Mouse (Mus musculus): ENCODE measurements around the gene Kctd7. TPM values are rescaled to one million over a fixed set of nuclear protein-coding genes. Genes with fewer than 3 reads are reported as not detected.

Kctd7 gene
- polyA plus RNA-seq, 1 experiment from 2014 or later: 7.5 TPM

GRCm38 (mm10) chr5:130181740-130182540 lies 37.3 kb downstream of the Kctd7 start:
- Histone ChIP-seq H3K4me3 (replicated peaks) (no peak overlapping the region), H3K27me3 (no peaks in the 10 kb centered on the region), H3K9ac (no peak overlapping the region), H3K9me3 (no peaks in the 10 kb centered on the region), H3K36me3 (replicated peaks) (no peaks in the 10 kb centered on the region), H3K4me1 (peaks cover 1% of the 10 kb centered on the region; the same call in 1 of the 2 replicates), H3K27ac (no peak overlapping the region), H3K4me2 (no peak overlapping the region)
- no peak for ATAC-seq (ENCODE audit: low FRiP score)
- WGBS: 89% methylated on average over 6 of the region's 6 CpGs

GRCm38 (mm10) chr5:130182541-130182821 lies 37.8 kb downstream of the Kctd7 start:
- H3K4me2 ChIP-seq: no peak overlapping the region
- H3K27me3 ChIP-seq: no peaks in the 10 kb centered on the region
- no peaks in the 10 kb centered on the region for H3K9me3 ChIP-seq
- ATAC-seq (ENCODE audit: low FRiP score): no peak
- no peak overlapping the region for H3K9ac ChIP-seq
- WGBS: 89% methylated on average over 3 of the region's 3 CpGs
- H3K36me3 ChIP-seq (replicated peaks): no peaks in the 10 kb centered on the region
- no peak overlapping the region for H3K27ac ChIP-seq
- H3K4me3 ChIP-seq (replicated peaks): no peak overlapping the region
- peaks cover 2% of the 10 kb centered on the region; the same call in 1 of the 2 replicates for H3K4me1 ChIP-seq

- 93% methylated on average over 9 of the region's 9 CpGs for WGBS
- Histone ChIP-seq H3K36me3 (replicated peaks) (no peaks in the 10 kb centered on the region; the same call in 1 of the 2 replicates), H3K4me1 (peaks cover 2% of the 10 kb centered on the region; the same call in 1 of the 2 replicates)
These were observed 39.7 kb downstream of the Kctd7 start for GRCm38 (mm10) chr5:130184193-130184856.

GRCm38 (mm10) chr5:130185312-130185711 lies 40.7 kb downstream of the Kctd7 start:
- Histone ChIP-seq H3K36me3 (replicated peaks) (peaks cover 8% of the 10 kb centered on the region), H3K27me3 (no peaks in the 10 kb centered on the region), H3K4me3 (replicated peaks) (no peak overlapping the region), H3K4me2 (no peak overlapping the region), H3K4me1 (peaks cover 2% of the 10 kb centered on the region; the same call in 1 of the 2 replicates), H3K9me3 (no peaks in the 10 kb centered on the region), H3K9ac (no peak overlapping the region), H3K27ac (no peak overlapping the region)
- ATAC-seq (ENCODE audit: low FRiP score): no peak
- WGBS: 91% methylated on average over 6 of the region's 6 CpGs

More at GRCm38 (mm10) chr5:130184193-130184856, 39.7 kb downstream of the Kctd7 start:
- Histone ChIP-seq H3K4me3 (replicated peaks) (no peak overlapping the region), H3K9me3 (no peaks in the 10 kb centered on the region), H3K27ac (no peak overlapping the region), H3K27me3 (no peaks in the 10 kb centered on the region), H3K9ac (no peak overlapping the region), H3K4me2 (no peak overlapping the region)
- no peak for ATAC-seq (ENCODE audit: low FRiP score)

GRCm38 (mm10) chr5:130187383-130187782 lies 42.7 kb downstream of the Kctd7 start:
- 43% methylated on average over 7 of the region's 7 CpGs for WGBS
- Histone ChIP-seq H3K36me3 (replicated peaks) (peaks cover 26% of the 10 kb centered on the region), H3K9me3 (no peaks in the 10 kb centered on the region), H3K4me1 (peaks cover 2% of the 10 kb centered on the region; the same call in 1 of the 2 replicates), H3K27me3 (no peaks in the 10 kb centered on the region), H3K9ac (no peak overlapping the region), H3K4me2 (no peak overlapping the region), H3K4me3 (replicated peaks) (no peak overlapping the region), H3K27ac (no peak overlapping the region)
- ATAC-seq (ENCODE audit: low FRiP score): no peak

- Histone ChIP-seq H3K4me2 (no peak overlapping the region), H3K27ac (no peak overlapping the region), H3K9ac (no peak overlapping the region), H3K27me3 (no peaks in the 10 kb centered on the region), H3K9me3 (no peaks in the 10 kb centered on the region), H3K4me1 (peaks cover 2% of the 10 kb centered on the region; the same call in 1 of the 2 replicates), H3K36me3 (replicated peaks) (peaks cover 51% of the 10 kb centered on the region), H3K4me3 (replicated peaks) (no peak overlapping the region)
- ATAC-seq (ENCODE audit: low FRiP score): no peak
- 91% methylated on average over 6 of the region's 6 CpGs for WGBS
These were observed 46.2 kb downstream of the Kctd7 start for GRCm38 (mm10) chr5:130190909-130191308.

- H3K36me3 ChIP-seq (replicated peaks): peaks cover 51% of the 10 kb centered on the region
- H3K9ac ChIP-seq: no peak overlapping the region
- H3K4me2 ChIP-seq: no peak overlapping the region
- H3K27me3 ChIP-seq: no peaks in the 10 kb centered on the region
- no peak overlapping the region for H3K4me3 ChIP-seq (replicated peaks)
- no peaks in the 10 kb centered on the region for H3K9me3 ChIP-seq
- peaks cover 2% of the 10 kb centered on the region; the same call in 1 of the 2 replicates for H3K4me1 ChIP-seq
- 94% methylated on average over 6 of the region's 6 CpGs for WGBS
- ATAC-seq (ENCODE audit: low FRiP score): no peak
- H3K27ac ChIP-seq: no peak overlapping the region
These were observed 47.2 kb downstream of the Kctd7 start for GRCm38 (mm10) chr5:130191865-130192264.

- H3K27ac ChIP-seq: no peak overlapping the region
- H3K4me3 ChIP-seq (replicated peaks): no peak overlapping the region
- peaks cover 51% of the 10 kb centered on the region for H3K36me3 ChIP-seq (replicated peaks)
- no peak overlapping the region for H3K4me2 ChIP-seq
- ATAC-seq (ENCODE audit: low FRiP score): no peak
- no peaks in the 10 kb centered on the region for H3K27me3 ChIP-seq
- H3K9ac ChIP-seq: no peak overlapping the region
- no peaks in the 10 kb centered on the region for H3K9me3 ChIP-seq
- H3K4me1 ChIP-seq: no peaks in the 10 kb centered on the region
- 79% methylated on average over 2 of the region's 2 CpGs for WGBS
These were observed 47.8 kb downstream of the Kctd7 start for GRCm38 (mm10) chr5:130192356-130192944.

GRCm38 (mm10) chr5:130193760-130194159 lies 49.1 kb downstream of the Kctd7 start:
- Histone ChIP-seq H3K4me2 (no peak overlapping the region), H3K9ac (no peak overlapping the region), H3K4me3 (replicated peaks) (no peak overlapping the region), H3K9me3 (no peaks in the 10 kb centered on the region), H3K27ac (no peak overlapping the region), H3K4me1 (no peaks in the 10 kb centered on the region), H3K27me3 (no peaks in the 10 kb centered on the region), H3K36me3 (replicated peaks) (peaks cover 62% of the 10 kb centered on the region)
- no peak for ATAC-seq (ENCODE audit: low FRiP score)
- WGBS: 96% methylated on average over 3 of the region's 3 CpGs

GRCm38 (mm10) chr5:130196307-130196706 lies 51.6 kb downstream of the Kctd7 start:
- H3K4me3 ChIP-seq (replicated peaks): no peak overlapping the region
- H3K27me3 ChIP-seq: no peaks in the 10 kb centered on the region
- no peak overlapping the region for H3K27ac ChIP-seq
- no peak for ATAC-seq (ENCODE audit: low FRiP score)
- 98% methylated on average over 1 of the region's 1 CpGs for WGBS
- H3K9me3 ChIP-seq: no peaks in the 10 kb centered on the region
- no peak overlapping the region for H3K9ac ChIP-seq
- no peaks in the 10 kb centered on the region for H3K4me1 ChIP-seq
- H3K36me3 ChIP-seq (replicated peaks): peaks cover 56% of the 10 kb centered on the region
- H3K4me2 ChIP-seq: no peak overlapping the region

GRCm38 (mm10) chr5:130197454-130197853 lies 52.8 kb downstream of the Kctd7 start:
- Histone ChIP-seq H3K9me3 (no peaks in the 10 kb centered on the region), H3K27me3 (no peaks in the 10 kb centered on the region), H3K4me3 (replicated peaks) (no peak overlapping the region), H3K27ac (no peak overlapping the region), H3K4me2 (no peak overlapping the region), H3K4me1 (no peaks in the 10 kb centered on the region), H3K9ac (no peak overlapping the region), H3K36me3 (replicated peaks) (peaks cover 52% of the 10 kb centered on the region)
- no peak for ATAC-seq (ENCODE audit: low FRiP score)
- WGBS: 87% methylated on average over 3 of the region's 3 CpGs

GRCm38 (mm10) chr5:130197981-130198380 lies 53.3 kb downstream of the Kctd7 start:
- no peaks in the 10 kb centered on the region for H3K4me1 ChIP-seq
- 94% methylated on average over 7 of the region's 7 CpGs for WGBS
- no peak overlapping the region for H3K4me3 ChIP-seq (replicated peaks)
- no peak for ATAC-seq (ENCODE audit: low FRiP score)
- no peak overlapping the region for H3K9ac ChIP-seq
- no peaks in the 10 kb centered on the region for H3K9me3 ChIP-seq
- no peak overlapping the region for H3K4me2 ChIP-seq
- H3K36me3 ChIP-seq (replicated peaks): peaks cover 47% of the 10 kb centered on the region
- H3K27me3 ChIP-seq: no peaks in the 10 kb centered on the region
- no peak overlapping the region for H3K27ac ChIP-seq

All from forebrain, embryonic 12.5 days (tissue).